Mouse (Mus musculus) heart, postnatal 25 days (tissue): Measurements from ENCODE around the gene Olfr1424. TPM values are rescaled to one million over a fixed set of nuclear protein-coding genes. Genes with fewer than 3 reads are reported as not detected.

ENCODE experiments used
- DNase-seq: peaks from one replicate; pipeline ENCODE4 v3.0.0; 2022; ENCODE audit warnings: low spot score
- intact Hi-C: fragments of 180-260 bp; cut with DNase I; formaldehyde crosslinking; loops from one replicate; pipeline ENCODE4 v1.15.1; 2025
- total RNA-seq, 2 experiments: library from RNA; stranded (reverse); gene quantifications; 2 replicates each; pipeline ENCODE4 v1.2.3; 2021

Gene Olfr1424
- total RNA-seq, 2 experiments from 2014 or later = not detected

- DNase-seq = peak; percentile 38
- intact Hi-C loops = loop anchor here (2.0 to 10.0 kb wide), 3 partner anchors 98 to 784 kb away; partner anchors contain the start of genes Lpxn, Patl1, Stx3 and Zfp91
Measured at GRCm38 (mm10) chr19:12010281-12010771, 52.2 kb downstream of the Olfr1424 start.

GRCm38 (mm10) chr19:12009501-12010280 is 52.8 kb downstream of the Olfr1424 start:
- DNase-seq = peak; percentile 38
- intact Hi-C loops = loop anchor here (2.0 to 10.0 kb wide), 5 partner anchors 43 to 785 kb away; partner anchors contain the start of genes Lpxn, Patl1, Stx3 and Zfp91

Other genes starting within 250 kb of the Olfr1424 start
- 1 to 10 TPM; 3.1 to 4.1 TPM for gene Stx3, start 243.3 kb downstream of the Olfr1424 start, total RNA-seq
- gene Olfr1417, start 223.5 kb downstream of the Olfr1424 start, total RNA-seq = not detected
- gene Olfr1418, start 201.6 kb downstream of the Olfr1424 start, total RNA-seq = not detected
- not detected for gene Olfr1419, start 187.6 kb downstream of the Olfr1424 start, total RNA-seq
- not detected for gene Olfr1420, start 176.1 kb downstream of the Olfr1424 start, total RNA-seq
- gene Patl1, start 150.3 kb downstream of the Olfr1424 start, total RNA-seq = 10 to 100 TPM; 25.1 to 25.7 TPM
- 10 to 100 TPM; 89.3 to 92.0 TPM for gene Osbp, start 96.7 kb downstream of the Olfr1424 start, total RNA-seq
- not detected for gene Olfr1423, start 21.4 kb downstream of the Olfr1424 start, total RNA-seq
- gene Olfr1425, start 15.0 kb upstream of the Olfr1424 start, total RNA-seq = not detected
- gene Olfr1426, start 29.3 kb upstream of the Olfr1424 start, total RNA-seq = not detected
- gene Olfr1427, start 40.7 kb upstream of the Olfr1424 start, total RNA-seq = not detected
- not detected for gene Olfr1428, start 53.2 kb upstream of the Olfr1424 start, total RNA-seq
- gene Olfr76, start 60.5 kb upstream of the Olfr1424 start, total RNA-seq = not detected
- not detected for gene Olfr1555-ps1, start 107.4 kb upstream of the Olfr1424 start, total RNA-seq
- gene Olfr1431, start 138.0 kb upstream of the Olfr1424 start, total RNA-seq = not detected
- not detected for gene Olfr1432, start 169.9 kb upstream of the Olfr1424 start, total RNA-seq
- gene Olfr262, start 179.0 kb upstream of the Olfr1424 start, total RNA-seq = not detected
- not detected for gene Olfr235, start 198.3 kb upstream of the Olfr1424 start, total RNA-seq
- not detected for gene Olfr1434, start 217.2 kb upstream of the Olfr1424 start, total RNA-seq
- gene Olfr1436, start 236.4 kb upstream of the Olfr1424 start, total RNA-seq = not detected